Mouse (Mus musculus): ENCODE results near the gene Kcnk10. TPM values are rescaled to one million over a fixed set of nuclear protein-coding genes. Genes with fewer than 3 reads are reported as not detected.

The Kcnk10 gene
- polyA plus RNA-seq, 1 experiment from 2014 or later: 40.3 TPM

DNA sequence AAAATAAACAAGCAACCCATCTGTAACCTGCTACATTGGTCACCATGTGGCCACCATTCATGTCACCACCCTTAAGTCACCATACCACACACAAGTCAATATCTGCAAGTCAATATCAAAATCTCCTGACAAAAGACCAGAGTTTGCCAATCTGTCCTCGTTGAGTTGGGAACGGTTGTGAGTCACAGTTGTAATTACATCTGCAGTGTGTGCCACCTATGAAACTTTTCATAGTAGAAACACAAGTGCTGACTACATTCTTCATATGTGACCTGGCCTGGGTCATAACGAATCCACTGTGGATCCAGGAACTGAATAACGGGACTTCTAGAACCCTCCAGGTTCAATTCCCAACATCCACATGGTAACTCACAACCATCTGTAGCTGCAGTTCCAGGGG is 14.8 kb downstream of the Kcnk10 start:
- H3K27me3 ChIP-seq (ENCODE audit: control insufficient read depth, insufficient read depth, low read length): no peaks in the 10 kb centered on the region
- H3K27ac ChIP-seq (ENCODE audit: low read depth, low read length): peak overlapping the region; percentile 62
- H3K4me1 ChIP-seq (replicated peaks; ENCODE audit: control insufficient read depth, insufficient read depth, low read length): peaks cover 14% of the 10 kb centered on the region
- no peaks in the 10 kb centered on the region for H3K9me3 ChIP-seq (ENCODE audit: control insufficient read depth, low read length)
- 63% methylated on average over 4 of the region's 4 CpGs for WGBS
- no peak overlapping the region for H3K4me3 ChIP-seq (ENCODE audit: low read depth, low read length)
- H3K36me3 ChIP-seq (ENCODE audit: control insufficient read depth, insufficient read depth, low read length): no peaks in the 10 kb centered on the region
- H3K9ac ChIP-seq (ENCODE audit: low read depth, low read length): no peak overlapping the region
- DNase-seq (ENCODE audit: low spot score): no peak
- H3K4me2 ChIP-seq (replicated peaks; ENCODE audit: low read depth, low read length): no peak overlapping the region
- no peak for ATAC-seq (ENCODE audit: low FRiP score)

DNA sequence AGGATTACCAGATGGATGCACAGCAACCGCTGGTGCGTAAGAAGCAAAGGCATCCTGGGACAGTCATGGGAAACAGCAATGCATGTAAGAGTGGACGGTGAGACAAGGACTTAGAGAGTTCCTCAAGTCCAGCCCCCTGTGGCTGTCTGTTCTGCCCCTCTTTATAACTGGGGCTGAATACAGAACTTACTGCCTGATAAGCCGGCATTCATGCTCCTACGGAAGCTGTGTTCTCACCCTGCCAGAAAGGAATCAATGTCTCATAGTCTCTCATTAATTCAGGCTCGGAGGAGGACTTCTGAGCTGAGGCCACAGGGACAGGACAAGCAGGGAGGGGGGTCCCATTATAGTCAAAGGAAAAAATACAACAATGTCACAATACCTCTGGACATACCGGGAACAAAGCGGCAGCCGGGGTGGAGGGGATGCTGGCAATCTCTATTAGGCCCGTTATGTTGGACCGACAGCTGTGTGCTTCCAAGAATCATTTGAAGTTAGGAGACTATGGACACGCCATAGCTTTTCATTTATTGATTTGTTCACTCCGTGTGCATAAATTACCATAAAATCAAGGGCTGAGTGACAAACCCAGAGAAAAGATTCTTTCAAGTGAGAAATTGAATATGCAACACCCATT is 15.7 kb downstream of the Kcnk10 start:
- H3K27me3 ChIP-seq (ENCODE audit: control insufficient read depth, insufficient read depth, low read length): no peaks in the 10 kb centered on the region
- 29% methylated on average over 13 of the region's 13 CpGs for WGBS
- 0 out of 2 replicates have a peak overlapping the region, but pooled peaks have one; percentile 1 for H3K4me2 ChIP-seq (replicated peaks; ENCODE audit: low read depth, low read length)
- H3K9ac ChIP-seq (ENCODE audit: low read depth, low read length): no peak overlapping the region
- ATAC-seq (ENCODE audit: low FRiP score): peak; percentile 95
- no peak overlapping the region for H3K4me3 ChIP-seq (ENCODE audit: low read depth, low read length)
- no peaks in the 10 kb centered on the region for H3K36me3 ChIP-seq (ENCODE audit: control insufficient read depth, insufficient read depth, low read length)
- peak overlapping the region; percentile 87 for H3K27ac ChIP-seq (ENCODE audit: low read depth, low read length)
- H3K4me1 ChIP-seq (replicated peaks; ENCODE audit: control insufficient read depth, insufficient read depth, low read length): peaks cover 14% of the 10 kb centered on the region
- peak; percentile 76 for DNase-seq (ENCODE audit: low spot score)
- no peaks in the 10 kb centered on the region for H3K9me3 ChIP-seq (ENCODE audit: control insufficient read depth, low read length)

DNA sequence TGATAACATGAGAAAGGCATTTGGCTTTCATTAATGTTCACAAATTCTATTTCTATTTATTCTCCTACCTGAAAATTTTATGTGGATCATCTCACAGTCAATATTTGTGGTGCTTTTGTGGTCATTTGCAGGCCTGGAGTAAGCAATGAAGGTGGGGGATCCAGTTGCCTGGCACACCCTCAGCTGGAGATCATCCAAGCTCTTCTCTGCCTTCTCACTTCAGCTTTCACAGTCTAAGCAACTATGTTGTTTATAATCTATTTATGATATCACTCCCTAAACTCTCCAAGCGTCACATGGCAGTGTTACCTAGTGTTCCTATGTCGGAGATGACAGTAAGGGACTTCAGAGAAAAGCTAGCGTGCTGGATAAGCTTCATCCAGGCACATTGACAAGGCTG is 18.1 kb downstream of the Kcnk10 start:
- 85% methylated on average over 3 of the region's 3 CpGs for WGBS

DNA sequence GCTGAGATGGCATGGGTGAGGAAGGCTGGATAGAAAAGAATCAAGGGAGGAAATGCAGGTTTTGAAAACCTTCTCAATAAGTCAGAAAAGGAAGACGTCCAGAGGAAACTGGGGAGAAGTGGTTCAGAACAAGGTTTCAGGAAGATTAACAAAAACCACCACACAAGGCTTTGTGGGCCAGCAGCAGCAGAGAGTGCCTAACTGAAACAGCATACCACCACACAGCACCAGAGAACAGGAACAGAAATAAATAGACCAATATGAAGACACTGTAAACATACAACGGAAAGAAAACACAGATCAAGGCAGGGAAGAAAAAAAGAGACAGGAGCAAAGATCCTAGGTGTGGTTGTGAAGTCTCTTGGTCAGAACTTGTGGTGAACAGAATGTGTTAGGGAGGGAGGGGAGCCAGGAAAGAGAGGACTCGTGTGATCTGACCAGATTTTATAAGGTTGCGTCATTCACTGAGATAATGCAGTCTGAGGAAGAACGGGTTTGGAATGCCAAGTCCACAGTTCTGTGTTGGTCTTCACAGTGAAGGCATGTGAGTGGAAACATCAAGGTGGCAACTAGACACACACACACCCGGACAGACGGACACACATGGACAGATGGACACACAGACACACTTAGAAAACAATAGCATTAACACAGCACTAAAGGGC is 21.0 kb downstream of the Kcnk10 start:
- Histone ChIP-seq H3K9me3 (ENCODE audit: control insufficient read depth, low read length) (no peaks in the 10 kb centered on the region), H3K9ac (ENCODE audit: low read depth, low read length) (no peak overlapping the region), H3K27ac (ENCODE audit: low read depth, low read length) (no peak overlapping the region), H3K4me3 (ENCODE audit: low read depth, low read length) (no peak overlapping the region), H3K27me3 (ENCODE audit: control insufficient read depth, insufficient read depth, low read length) (no peaks in the 10 kb centered on the region), H3K36me3 (ENCODE audit: control insufficient read depth, insufficient read depth, low read length) (no peaks in the 10 kb centered on the region), H3K4me2 (replicated peaks; ENCODE audit: low read depth, low read length) (no peak overlapping the region), H3K4me1 (replicated peaks; ENCODE audit: control insufficient read depth, insufficient read depth, low read length) (peaks cover 5% of the 10 kb centered on the region; the same call in 1 of the 2 replicates)
- WGBS: 88% methylated on average over 7 of the region's 7 CpGs
- no peak for DNase-seq (ENCODE audit: low spot score)
- ATAC-seq (ENCODE audit: low FRiP score): no peak

More for the DNA sequence above, 18.1 kb downstream of the Kcnk10 start:
- Histone ChIP-seq H3K27me3 (ENCODE audit: control insufficient read depth, insufficient read depth, low read length) (no peaks in the 10 kb centered on the region), H3K4me1 (replicated peaks; ENCODE audit: control insufficient read depth, insufficient read depth, low read length) (peaks cover 13% of the 10 kb centered on the region), H3K4me3 (ENCODE audit: low read depth, low read length) (no peak overlapping the region), H3K4me2 (replicated peaks; ENCODE audit: low read depth, low read length) (no peak overlapping the region), H3K27ac (ENCODE audit: low read depth, low read length) (no peak overlapping the region), H3K9ac (ENCODE audit: low read depth, low read length) (no peak overlapping the region), H3K36me3 (ENCODE audit: control insufficient read depth, insufficient read depth, low read length) (no peaks in the 10 kb centered on the region), H3K9me3 (ENCODE audit: control insufficient read depth, low read length) (no peaks in the 10 kb centered on the region)
- ATAC-seq (ENCODE audit: low FRiP score): no peak
- no peak for DNase-seq (ENCODE audit: low spot score)

DNA sequence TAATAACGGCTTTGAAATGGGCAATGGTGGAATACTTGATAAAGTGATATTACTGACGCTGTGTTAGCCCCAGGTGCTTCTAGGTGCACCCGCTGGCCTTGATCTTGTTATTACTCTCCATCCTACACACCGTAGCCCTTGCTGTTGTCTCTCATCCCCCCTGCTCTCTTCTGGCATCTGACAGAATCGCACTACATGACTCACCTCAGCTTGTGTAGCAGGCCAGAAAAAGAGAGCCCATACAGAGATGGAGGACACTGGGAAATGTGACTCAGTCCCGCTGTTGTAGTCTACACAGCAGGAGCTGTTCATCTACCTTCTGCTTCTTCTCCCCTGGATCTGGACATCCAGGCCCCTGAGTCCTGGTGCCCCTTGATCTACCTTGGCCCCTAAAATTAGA is 28.1 kb downstream of the Kcnk10 start:
- no peak for ATAC-seq (ENCODE audit: low FRiP score)

DNA sequence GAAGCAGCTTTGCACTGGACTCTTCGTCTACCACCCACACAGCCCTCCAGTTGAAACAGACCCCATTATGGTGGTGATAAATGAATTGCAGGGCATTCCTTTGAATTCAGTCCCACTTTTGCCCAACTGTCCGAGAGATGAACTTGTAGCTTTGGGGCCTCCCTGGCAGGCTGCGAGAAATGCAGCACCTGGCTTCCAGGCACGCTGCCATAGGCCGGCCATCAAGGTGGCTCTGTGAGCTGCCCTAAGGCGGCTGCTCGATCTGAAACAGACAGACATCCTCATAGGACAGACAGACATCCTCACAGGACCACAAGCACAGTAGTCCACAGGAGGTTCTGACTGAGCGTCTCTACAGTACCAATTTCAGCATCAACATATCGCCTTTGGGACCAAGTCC is 30.0 kb downstream of the Kcnk10 start:
- Histone ChIP-seq H3K4me1 (replicated peaks; ENCODE audit: control insufficient read depth, insufficient read depth, low read length) (no peaks in the 10 kb centered on the region), H3K36me3 (ENCODE audit: control insufficient read depth, insufficient read depth, low read length) (no peaks in the 10 kb centered on the region), H3K9me3 (ENCODE audit: control insufficient read depth, low read length) (no peaks in the 10 kb centered on the region), H3K27ac (ENCODE audit: low read depth, low read length) (no peak overlapping the region), H3K27me3 (ENCODE audit: control insufficient read depth, insufficient read depth, low read length) (no peaks in the 10 kb centered on the region), H3K4me2 (replicated peaks; ENCODE audit: low read depth, low read length) (no peak overlapping the region), H3K4me3 (ENCODE audit: low read depth, low read length) (no peak overlapping the region), H3K9ac (ENCODE audit: low read depth, low read length) (no peak overlapping the region)
- 88% methylated on average over 9 of the region's 9 CpGs for WGBS
- ATAC-seq (ENCODE audit: low FRiP score) (no peak), DNase-seq (ENCODE audit: low spot score) (no peak)

More for the DNA sequence above, 28.1 kb downstream of the Kcnk10 start:
- Histone ChIP-seq H3K9ac (ENCODE audit: low read depth, low read length) (no peak overlapping the region), H3K27me3 (ENCODE audit: control insufficient read depth, insufficient read depth, low read length) (no peaks in the 10 kb centered on the region), H3K27ac (ENCODE audit: low read depth, low read length) (no peak overlapping the region), H3K36me3 (ENCODE audit: control insufficient read depth, insufficient read depth, low read length) (no peaks in the 10 kb centered on the region), H3K4me2 (replicated peaks; ENCODE audit: low read depth, low read length) (no peak overlapping the region), H3K4me3 (ENCODE audit: low read depth, low read length) (no peak overlapping the region), H3K9me3 (ENCODE audit: control insufficient read depth, low read length) (no peaks in the 10 kb centered on the region), H3K4me1 (replicated peaks; ENCODE audit: control insufficient read depth, insufficient read depth, low read length) (no peaks in the 10 kb centered on the region)
- WGBS: 93% methylated on average over 6 of the region's 6 CpGs
- DNase-seq (ENCODE audit: low spot score): no peak

DNA sequence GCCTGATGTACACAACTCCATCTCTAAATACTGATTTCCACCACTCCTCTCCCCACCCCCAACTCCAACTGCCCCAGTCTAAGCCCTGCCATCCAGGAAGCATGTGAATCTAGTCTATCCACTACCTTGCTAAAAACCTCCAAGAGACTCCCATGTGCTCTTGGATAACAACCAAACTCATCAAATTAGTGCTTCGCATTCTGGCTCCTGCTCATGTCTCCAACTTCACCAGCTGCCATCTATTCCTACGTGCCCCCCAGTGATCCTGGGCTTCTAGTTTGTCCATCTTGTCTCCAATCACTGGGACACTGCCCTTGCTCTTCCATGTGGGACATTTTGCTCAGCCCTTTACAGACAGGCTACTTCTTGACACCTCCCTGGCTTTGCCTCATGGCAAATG is 32.2 kb downstream of the Kcnk10 start:
- Histone ChIP-seq H3K4me2 (replicated peaks; ENCODE audit: low read depth, low read length) (no peak overlapping the region), H3K4me3 (ENCODE audit: low read depth, low read length) (no peak overlapping the region), H3K9ac (ENCODE audit: low read depth, low read length) (no peak overlapping the region), H3K9me3 (ENCODE audit: control insufficient read depth, low read length) (no peaks in the 10 kb centered on the region), H3K27me3 (ENCODE audit: control insufficient read depth, insufficient read depth, low read length) (no peaks in the 10 kb centered on the region), H3K36me3 (ENCODE audit: control insufficient read depth, insufficient read depth, low read length) (no peaks in the 10 kb centered on the region), H3K4me1 (replicated peaks; ENCODE audit: control insufficient read depth, insufficient read depth, low read length) (no peaks in the 10 kb centered on the region), H3K27ac (ENCODE audit: low read depth, low read length) (no peak overlapping the region)
- no peak for DNase-seq (ENCODE audit: low spot score)
- 95% methylated on average over 2 of the region's 2 CpGs for WGBS
- no peak for ATAC-seq (ENCODE audit: low FRiP score)

DNA sequence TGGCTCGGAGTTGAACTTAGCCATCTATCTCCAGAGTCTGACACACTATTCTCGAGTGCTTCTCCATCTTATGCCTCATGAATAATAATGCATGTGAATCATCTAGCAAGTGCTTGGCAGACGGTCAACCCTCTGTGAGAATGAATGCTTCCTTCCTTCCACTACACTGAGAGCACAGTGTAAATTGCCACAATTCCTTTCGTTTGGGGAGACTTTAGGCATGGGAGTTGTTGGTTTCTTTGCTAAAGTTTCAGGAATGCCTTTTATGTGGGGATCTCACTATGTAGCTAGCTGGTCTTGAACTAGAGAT is 32.9 kb downstream of the Kcnk10 start:
- DNase-seq (ENCODE audit: low spot score) (no peak), ATAC-seq (ENCODE audit: low FRiP score) (no peak)
- WGBS: 84% methylated on average over 4 of the region's 4 CpGs
- no peaks in the 10 kb centered on the region for H3K4me1 ChIP-seq (replicated peaks; ENCODE audit: control insufficient read depth, insufficient read depth, low read length)
- no peaks in the 10 kb centered on the region for H3K27me3 ChIP-seq (ENCODE audit: control insufficient read depth, insufficient read depth, low read length)
- no peaks in the 10 kb centered on the region for H3K36me3 ChIP-seq (ENCODE audit: control insufficient read depth, insufficient read depth, low read length)
- H3K27ac ChIP-seq (ENCODE audit: low read depth, low read length): no peak overlapping the region
- no peak overlapping the region for H3K4me2 ChIP-seq (replicated peaks; ENCODE audit: low read depth, low read length)
- no peak overlapping the region for H3K9ac ChIP-seq (ENCODE audit: low read depth, low read length)
- no peak overlapping the region for H3K4me3 ChIP-seq (ENCODE audit: low read depth, low read length)
- no peaks in the 10 kb centered on the region for H3K9me3 ChIP-seq (ENCODE audit: control insufficient read depth, low read length)

DNA sequence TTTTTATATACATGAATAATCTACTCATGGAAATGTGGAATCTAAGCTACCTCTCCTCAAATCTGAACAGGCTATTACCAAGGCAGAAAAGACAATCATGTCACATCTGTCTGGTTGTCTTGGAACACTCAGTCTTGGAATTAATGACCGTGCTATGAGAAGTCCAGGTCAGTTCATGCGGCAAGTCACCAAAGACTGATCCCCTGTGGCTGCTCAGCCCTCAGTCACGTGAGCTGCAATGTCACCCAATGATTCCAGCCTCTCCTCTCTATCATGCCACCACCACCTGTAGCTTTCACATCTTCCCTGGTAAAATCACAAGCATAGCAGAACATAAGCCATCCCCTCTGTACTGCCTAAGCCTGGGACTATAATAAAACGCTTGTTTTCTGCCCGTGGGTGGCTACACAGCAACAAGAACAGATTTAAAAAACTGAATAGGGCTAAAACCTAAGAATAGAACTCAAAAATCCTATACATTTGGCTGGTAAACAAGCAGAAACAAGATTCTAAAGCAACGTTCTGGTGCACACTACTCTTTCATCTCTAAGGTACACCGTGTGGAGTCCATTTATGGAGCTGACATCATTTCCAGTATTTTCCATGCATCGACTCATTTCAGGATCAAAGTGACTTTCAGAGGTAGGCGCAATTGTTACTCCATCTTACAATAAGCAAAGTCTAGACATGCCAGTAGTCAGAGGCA is 33.4 kb downstream of the Kcnk10 start:
- no peak overlapping the region for H3K4me3 ChIP-seq (ENCODE audit: low read depth, low read length)
- no peaks in the 10 kb centered on the region for H3K27me3 ChIP-seq (ENCODE audit: control insufficient read depth, insufficient read depth, low read length)
- DNase-seq (ENCODE audit: low spot score) (no peak), ATAC-seq (ENCODE audit: low FRiP score) (no peak)
- H3K36me3 ChIP-seq (ENCODE audit: control insufficient read depth, insufficient read depth, low read length): no peaks in the 10 kb centered on the region
- H3K9ac ChIP-seq (ENCODE audit: low read depth, low read length): no peak overlapping the region
- no peaks in the 10 kb centered on the region for H3K4me1 ChIP-seq (replicated peaks; ENCODE audit: control insufficient read depth, insufficient read depth, low read length)
- H3K9me3 ChIP-seq (ENCODE audit: control insufficient read depth, low read length): no peaks in the 10 kb centered on the region
- 86% methylated on average over 9 of the region's 9 CpGs for WGBS
- H3K4me2 ChIP-seq (replicated peaks; ENCODE audit: low read depth, low read length): no peak overlapping the region
- no peak overlapping the region for H3K27ac ChIP-seq (ENCODE audit: low read depth, low read length)

All from hindbrain, embryonic 11.5 days (tissue).